Mouse (Mus musculus) granulocyte monocyte progenitor cell, adult 5-6 weeks (primary cell): ENCODE measurements around the gene Fcgrt. TPM values are rescaled to one million over a fixed set of nuclear protein-coding genes. Genes with fewer than 3 reads are reported as not detected.
A peak's percentile ranks its signal among the peaks of the same experiment; 100 is the strongest.
"Not testable (repeated sequence)": the region's sequence is repeated elsewhere in the genome, so short reads cannot be mapped to it uniquely, and the experiment has no call there.

ENCODE experiments used
- ATAC-seq: replicated peaks from 2 replicates; pipeline ENCODE4 v1.8.0; 2016; ENCODE audit warnings: mild to moderate bottlenecking, moderate TSS enrichment, inconsistent platforms; ENCODE audit not compliant: poor library complexity, severe bottlenecking
- total RNA-seq, 2 experiments: library from RNA; stranded (forward) in 1 of 2; stranded (reverse) in 1 of 2; fragments of 200-712, 200-1000 nt in 1 of 2; fragments of >200 nt in 1 of 2; fragmentation: Nextera tagmentation in 1 of 2; gene quantifications; 2 replicates each; pipeline ENCODE4 v1.2.3; 2014 to 2017

Gene Fcgrt
- total RNA-seq, 2 experiments from 2014 or later = 2.1 to 3.6 TPM

DNA sequence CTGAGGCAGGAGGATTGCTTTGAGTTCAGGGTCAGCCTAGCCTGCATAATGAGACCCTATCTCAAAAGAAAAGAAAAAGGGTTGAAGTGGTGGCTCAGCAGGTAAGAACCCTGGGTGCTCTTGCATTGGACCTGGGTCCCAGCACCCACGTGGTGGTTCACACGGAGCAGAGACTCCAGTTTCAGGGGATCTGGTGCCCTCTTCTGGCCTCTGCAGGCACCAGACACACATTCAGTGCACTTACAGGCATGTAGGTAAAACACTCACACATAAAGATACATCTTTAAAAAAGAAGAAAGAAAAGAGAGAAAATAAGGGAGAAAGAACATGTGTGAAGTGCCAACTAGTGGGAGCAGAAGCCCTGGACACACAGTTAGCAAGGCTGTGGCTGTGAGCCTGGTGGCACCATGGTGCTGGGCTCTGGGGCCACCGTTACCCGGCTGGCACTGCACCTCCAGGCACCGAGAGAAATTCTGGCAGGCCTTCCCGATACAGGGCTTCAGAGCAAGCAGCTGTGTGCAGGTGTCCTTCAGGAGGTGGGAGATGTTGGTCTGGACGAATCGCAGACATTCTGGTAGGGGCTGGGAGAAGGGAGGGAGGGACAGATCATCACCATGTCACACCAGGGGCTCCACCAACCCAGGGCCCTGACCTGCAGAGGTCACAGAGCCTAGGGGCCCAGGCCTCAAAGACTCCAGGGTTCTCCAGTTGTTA lies 30.0 kb upstream of the Fcgrt start:
- no peak for ATAC-seq

DNA sequence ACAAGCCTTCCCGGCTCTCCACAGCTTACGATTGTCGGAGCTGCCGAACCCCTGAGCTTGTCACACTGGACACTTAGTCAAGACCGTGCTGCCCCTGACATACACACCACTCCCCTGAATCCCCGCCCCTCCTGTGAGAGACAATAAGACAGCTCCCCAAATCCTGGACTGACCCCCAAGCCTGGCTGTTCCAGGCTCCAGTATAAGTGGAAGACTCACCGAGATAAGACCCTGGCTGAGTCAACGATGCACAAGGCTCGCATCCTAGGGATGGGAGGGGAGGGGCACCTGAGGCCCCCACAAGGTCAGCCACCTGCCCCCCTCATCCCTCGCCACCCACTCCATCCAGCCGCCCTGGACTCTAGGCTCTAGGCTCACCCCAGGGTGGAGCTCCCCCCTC lies 28.2 kb upstream of the Fcgrt start:
- no peak for ATAC-seq

DNA sequence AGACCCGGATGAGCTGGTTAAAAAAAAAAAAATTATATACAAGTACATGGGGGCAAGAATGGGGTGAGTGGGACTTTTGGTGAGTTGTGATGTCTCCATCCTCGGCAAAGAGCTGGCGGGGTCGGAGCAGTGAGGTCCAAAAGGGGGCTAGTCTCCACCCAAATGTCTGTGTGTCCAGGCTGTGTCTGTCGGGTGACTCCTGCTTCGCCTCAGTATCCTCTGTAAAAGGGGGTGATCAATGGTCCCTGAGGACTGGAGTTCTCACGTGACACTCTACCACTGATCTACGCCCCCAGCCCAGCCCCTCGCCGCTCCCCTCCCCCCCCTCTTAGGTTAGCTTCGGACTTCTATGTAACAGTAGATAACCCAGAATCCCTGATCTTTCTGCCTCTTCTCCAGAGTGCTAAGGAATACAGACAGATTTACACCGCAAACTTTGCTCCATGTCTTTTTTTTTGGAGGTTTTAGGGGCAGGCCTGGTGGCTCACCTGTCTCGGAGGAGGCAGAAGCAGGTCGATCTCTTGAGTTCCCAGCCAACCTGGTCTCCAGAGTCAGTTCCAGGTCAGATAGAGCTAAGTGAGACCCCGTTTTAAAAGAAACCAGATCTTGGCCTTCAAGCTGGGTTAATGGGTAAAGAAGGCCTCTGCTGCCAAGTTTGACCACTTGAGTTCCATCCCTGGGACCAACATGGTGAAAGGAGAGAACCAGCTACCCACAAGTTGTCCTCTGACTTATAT lies 26.3 kb upstream of the Fcgrt start:
- ATAC-seq = no peak

DNA sequence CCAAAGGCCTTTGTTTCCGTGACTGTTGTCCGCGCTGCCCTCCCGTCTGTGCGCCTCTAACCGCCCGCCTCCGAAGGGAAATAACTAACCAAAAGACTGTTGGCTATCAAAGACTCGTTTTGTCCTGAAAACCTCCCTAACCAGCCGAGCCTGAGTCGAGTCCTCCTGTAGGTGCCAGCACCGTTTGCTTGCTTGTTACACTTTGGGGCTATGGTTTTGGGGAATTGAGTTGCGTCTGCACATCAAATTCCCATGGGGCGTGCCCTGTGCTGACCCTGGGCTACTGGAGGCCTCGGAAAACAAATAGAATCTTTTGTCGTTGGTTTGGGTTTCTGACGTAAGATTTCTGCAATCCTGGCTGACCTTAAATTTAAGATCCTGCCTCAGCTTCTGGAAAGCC lies 25.7 kb upstream of the Fcgrt start:
- ATAC-seq = 0 out of 2 replicates have a peak, but pooled peaks have one; percentile 4

DNA sequence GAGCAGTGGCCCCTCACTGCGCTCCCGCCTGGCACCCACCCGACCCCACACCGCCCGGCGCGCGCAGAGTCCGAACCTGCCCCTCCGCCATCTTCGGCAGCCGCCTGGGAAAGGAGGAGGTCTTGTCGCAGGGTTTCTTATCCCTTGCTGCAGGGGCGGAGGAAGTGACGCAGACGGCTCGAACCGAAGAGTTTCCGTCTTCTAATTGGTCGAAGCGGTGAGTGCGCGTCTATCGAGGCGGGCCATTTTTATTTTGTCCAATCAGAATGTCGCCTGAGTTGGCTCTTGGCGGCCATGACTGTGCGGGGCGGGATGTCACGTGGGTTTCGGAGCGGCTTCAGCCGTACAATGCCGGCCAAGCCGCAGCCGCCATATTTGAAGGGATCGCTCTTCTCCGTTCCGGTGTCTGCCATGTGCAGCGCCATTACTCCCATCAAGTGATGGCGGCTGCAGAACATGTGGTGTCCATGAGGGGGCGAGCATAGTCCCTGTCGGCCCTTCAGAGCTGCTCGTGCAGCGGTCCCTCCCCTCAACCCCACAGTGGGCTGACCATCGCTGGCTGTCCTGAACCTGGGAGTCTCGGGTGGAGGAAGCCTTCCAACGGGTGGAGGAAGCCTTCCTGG lies 25.1 kb upstream of the Fcgrt start, which contains the start of gene Rpl13a:
Rpl13a (minus strand) TSS at position 138 of the 623 bp plus-strand sequence.
- peak; percentile 68 for ATAC-seq

DNA sequence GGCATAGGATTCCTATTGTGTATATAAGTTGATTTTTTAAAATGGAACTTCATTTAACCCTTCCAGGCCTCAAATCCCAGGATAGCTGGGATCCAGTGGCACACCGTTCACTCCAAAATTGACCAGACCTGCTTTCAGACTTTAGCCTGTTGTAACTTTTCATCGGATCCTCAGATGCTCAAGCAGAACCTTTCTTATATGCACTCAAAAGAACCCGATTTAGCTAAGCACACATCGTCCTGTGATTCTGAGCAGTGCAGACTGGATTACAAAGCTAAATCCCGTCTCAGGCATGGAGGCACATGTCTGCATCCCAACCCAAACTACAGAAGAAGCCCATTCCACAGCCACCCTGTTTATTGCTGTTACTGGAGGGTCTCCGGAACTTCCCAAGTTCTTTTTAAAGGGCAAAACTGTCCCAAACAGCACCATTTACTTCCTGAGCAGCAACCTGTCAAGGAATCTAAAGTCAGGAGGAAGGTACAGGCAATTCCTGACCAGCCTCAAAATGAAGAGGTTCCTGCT lies 24.1 kb upstream of the Fcgrt start:
- ATAC-seq = no peak

DNA sequence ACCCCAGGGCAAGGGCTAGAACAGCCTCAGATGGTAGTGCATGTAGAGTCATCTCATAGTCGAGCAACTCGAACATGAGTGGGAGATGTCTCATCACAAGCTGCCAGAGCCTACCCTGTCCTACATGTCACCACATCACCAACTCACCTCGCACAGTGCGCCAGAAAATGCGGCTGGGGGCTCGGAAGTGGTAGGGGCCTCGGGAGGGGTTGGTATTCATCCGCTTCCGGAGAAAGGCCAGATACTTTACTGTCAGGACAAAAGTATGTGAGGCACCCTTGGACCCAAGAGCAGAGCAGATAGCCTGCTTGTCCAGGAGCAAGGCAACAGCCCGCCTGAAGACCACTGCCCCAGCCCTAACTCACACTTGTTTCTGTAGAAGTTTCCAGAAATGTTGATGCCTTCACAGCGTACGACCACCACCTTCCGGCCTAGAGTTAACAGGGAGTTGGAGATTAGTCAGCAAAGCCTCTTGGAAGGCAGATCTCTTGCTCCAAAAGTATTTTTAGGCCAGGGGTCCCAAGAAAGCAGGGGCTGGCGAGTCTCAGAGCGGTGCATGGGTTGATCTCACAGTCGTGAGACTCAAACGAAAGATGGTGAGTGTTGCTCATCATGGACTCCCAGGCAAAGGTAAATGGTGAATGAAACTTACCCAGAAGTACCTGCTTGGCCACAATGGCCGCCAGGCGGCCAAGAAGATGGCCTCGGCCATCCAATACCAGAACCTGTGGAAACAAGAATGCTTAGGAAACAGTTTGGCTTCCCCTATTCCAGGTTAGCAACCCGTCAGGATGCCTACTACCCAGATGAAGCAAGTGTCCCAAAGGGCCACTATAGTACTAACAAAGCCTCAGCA lies 23.4 kb upstream of the Fcgrt start:
- no peak for ATAC-seq

DNA sequence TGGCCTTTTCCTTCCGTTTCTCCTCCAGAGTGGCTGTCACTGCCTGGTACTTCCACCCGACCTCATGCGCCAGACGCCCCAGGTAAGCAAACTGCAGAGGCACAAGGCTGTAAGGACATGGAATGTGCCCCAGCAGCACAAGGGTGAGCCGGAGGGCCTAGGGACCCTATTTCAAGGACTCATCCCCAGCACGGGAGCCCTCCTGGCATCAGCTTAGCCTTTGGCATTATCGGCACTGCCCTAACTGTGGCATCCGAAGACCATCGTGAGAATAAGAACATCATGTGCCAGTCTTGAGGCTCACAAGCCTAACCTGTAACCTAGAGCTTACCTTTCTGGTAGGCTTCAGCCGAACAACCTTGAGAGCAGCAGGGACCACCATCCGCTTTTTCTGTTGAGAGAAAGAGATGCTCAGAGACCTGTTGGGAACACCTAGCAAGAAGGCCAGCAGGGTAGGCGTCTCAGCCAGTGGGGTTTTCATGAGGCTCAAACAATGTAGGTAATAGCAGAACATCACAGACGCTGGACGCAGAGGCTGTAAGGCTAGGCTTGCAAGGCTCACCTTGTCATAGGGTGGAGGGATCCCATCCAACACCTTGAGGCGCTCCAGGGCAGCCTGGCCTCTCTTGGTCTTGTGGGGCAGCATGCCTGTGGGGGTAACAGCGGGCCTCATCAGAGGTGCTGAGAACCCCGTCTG lies 22.6 kb upstream of the Fcgrt start:
- ATAC-seq = no peak

DNA sequence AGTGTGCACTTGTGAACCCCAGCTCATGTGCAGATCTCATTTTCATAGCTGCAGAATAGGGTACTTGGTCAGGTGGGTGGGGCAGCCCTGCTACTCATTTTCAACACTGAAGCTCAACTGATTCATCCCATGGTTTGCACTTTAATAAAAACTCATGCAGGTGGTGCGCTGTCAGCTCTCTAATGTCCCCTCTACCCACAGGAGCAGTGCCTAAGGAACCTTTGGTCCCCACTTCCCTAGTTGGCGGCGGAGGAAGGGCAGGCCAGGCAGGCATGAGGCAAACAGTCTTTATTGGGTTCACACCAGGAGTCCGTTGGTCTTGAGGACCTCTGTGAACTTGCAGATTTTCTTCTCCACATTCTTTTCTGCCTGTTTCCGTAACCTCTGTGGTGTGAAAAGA lies 22.0 kb upstream of the Fcgrt start:
- ATAC-seq = not testable (repeated sequence)

DNA sequence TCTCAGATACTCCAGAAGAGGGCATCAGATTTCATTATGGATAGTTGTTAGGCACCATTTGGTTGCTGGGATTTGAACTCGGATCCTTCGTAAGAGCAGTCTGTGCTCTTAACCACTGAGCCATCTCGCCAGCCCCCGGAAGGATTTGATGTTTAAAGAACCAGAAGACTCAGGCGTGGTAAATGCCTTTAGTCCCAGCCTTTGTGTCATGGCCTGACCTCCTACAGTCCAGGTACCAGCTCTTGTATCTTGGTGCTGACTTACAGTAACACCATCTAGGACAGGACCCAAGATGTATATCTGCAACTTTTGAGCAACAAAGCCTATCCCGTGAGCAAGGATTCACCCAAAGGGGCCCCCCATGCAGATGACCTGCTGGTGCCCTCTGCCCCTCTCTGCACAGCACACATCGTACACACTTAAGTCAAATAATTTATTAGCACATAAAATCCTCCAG lies 21.5 kb upstream of the Fcgrt start:
- no peak for ATAC-seq

DNA sequence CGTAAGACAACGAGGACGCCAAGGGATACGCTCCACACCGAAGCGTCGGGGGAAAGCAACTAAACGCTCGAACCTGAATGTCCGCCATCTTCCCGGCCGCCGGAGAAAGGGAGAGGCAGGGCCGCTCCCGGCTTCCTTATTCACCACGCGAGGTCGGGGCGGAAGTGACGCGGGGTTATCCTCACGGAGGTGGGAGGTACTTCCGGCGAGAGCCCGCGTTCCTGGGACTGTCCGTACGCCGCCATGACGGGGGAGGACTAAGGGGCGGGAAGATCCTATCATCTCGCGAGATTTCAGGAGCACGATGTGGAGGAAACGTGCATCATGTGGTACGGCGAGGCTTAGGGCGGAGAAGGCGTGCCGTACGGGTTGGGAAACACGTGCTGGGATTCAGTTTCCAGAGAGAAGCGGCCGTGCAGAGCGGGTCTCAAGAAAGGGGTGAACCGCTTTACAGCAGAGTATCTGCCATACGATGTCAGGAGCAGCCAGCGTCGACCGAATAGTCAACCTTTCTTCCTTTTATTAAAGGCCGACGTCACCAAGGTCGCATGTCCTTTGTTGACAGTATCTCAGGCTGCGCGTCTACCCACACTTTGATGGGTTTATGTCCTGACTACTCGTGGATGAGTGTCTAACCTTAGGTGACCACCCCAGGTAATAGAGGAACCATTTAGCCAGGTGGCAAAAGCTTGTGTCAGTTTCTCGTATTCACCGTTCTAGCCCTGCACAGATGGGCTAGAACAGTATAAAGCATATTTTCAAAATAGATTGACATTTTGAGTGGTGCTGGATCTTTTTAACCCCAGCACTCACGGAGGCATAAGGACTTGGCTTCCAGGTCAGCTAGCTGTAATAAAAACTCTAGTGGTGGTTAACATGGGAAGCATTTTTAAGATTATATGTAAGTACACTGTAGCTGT lies 20.8 kb upstream of the Fcgrt start, which contains the start of gene Rps11:
Rps11 (minus strand) TSS at position 216 of the 920 bp plus-strand sequence.
- peak; percentile 68 for ATAC-seq

DNA sequence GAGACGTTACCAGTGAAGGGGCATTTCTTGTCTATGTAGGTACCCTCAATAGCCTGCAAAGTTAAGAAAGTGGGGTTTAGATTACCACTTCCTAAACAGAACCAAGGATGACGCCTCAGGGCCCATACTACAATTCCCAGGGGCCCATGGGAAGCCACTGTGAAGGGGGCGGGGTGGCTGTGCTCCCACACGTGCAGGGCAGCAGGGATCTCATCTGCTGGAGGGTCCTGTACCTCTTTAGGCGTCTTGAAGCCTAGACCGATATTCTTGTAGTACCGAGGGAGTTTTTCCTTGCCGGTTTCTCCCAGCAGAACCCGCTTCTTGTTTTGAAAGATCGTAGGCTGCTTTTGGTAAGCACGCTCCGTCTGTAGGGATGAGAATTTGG lies 19.5 kb upstream of the Fcgrt start:
- no peak for ATAC-seq

DNA sequence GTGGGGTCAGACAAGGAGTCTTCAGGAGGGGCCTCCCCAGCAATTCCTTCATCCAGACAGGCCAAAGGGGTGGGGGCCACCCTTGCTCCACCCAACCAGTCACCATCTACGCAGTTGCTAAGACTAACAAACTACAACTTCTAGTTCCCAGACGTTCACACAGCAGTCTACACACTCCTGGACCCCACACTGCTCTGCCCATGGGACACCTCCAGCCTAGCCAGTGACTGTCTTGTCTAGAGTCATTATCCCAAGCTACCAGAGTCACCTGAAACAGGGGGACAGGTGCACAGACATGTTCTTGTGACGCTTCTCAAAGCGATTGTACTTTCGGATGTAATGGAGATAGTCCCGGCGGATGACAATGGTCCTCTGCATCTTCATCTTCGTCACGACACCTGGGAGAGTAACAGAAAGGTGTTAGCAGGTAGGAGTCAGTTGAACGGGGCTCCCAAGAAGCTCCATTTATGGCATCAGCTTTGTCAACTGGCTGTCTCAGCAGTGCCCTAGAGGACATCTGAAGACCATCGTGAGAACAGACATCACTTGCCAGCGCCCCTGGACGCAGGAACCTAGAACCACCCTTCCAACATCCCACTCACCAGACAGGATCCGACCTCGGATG lies 19.0 kb upstream of the Fcgrt start:
- no peak for ATAC-seq

DNA sequence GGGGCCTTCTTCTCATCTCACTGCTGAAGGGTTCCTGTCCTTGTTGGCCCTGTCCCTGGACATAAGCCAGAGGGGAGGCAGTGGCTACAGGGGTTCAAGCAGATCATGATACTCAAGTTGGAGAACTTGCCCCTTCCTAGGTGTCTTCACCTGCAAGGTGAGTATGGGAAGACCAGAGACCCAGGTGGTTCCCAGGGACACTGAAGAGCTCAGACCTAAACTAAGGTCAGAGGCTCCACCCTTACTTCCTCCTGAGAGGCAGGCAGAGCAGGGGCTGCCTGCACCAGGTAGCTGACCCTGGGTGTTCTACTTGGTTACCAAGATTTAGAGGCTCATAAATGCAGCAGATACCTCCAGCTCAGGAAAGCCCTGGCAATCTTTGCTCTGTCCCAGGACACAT lies 18.3 kb upstream of the Fcgrt start:
- no peak for ATAC-seq

DNA sequence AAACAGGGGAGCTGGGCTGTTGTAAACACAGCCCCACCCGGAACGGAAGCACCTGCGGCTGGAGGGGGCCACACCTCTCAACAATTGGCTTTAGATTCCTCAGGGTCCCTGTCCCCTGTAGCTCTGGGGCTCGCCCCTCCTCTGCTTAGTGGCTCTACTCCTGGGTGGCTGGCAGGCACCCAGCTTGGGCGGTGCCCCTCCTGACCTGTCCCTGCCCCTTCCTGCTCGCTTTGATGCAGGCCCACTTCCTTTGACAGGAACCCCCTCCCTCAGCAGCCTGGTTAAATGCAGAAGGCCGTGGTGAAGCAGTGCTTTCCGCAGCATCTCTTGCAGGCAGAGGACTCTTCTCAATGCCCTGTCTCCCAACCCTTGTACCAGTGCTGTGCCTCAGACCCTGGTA lies 17.8 kb upstream of the Fcgrt start:
- peak; percentile 10 for ATAC-seq

DNA sequence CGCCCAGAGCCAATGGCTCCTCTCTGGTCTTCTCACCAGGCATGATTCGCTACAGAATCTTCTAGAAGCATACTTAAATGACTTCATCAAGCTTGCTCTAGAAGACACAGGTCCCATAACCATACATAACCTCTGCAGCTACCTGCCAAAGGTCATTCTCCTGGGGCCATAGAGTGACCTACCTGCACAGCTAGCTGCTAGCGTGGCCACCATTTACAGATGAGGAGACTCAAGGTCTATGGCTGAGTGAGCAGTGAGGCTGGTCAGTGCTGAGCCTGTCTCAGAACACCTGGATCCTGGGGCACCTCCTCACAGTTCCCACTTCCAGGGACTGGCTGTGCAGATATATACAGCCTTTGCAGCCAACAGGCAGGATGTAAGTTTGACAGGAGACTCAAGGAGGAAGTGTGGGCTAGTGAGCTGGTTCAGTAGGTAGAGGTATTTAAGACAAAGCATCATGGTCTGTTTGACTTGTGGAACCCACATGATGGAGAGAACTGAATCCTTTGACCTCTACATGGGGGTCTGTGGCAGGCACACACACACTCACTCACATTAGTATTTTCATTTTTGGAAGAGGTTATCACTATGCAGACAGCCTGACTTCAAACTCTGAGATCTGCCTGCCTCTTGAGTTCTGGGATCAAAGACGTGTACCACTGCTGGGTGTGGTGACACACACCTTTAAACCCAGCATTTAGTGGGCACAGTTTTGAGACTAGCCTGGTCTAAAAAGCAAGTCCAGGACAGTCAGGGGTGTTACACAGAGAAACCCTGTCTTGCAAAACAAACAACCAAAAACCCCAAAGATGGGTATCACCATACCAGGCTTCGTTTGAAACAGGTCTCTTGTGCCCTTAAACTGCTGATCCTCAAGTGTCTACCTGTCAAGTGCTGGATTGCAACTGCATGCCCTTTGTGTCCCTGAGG lies 16.4 kb upstream of the Fcgrt start:
- no peak for ATAC-seq

DNA sequence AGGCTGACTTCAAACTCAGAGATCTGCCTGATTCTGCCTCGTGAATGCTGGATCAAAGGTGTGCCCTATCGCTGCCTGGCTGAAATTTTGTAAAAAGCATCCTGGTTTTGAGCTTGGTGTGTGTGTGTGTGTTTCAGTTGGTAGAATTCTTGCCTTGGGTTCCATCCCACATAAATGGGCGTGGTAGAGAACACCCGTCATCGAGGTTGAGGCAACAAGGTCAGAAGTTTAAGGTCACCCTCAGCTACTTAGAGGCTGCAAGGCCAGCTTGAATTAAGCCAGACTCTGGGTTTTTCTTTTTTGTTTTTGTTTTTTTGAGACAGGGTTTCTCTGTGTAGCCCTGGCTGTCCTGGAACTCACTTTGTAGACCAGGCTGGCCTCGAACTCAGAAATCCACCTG lies 14.7 kb upstream of the Fcgrt start:
- no peak for ATAC-seq
